Mouse (Mus musculus) embryo, embryonic 10 days (tissue): ENCODE results near the gene G6pc2.
A peak's percentile ranks its signal among the peaks of the same experiment; 100 is the strongest.

ENCODE experiments used
- DNase-seq: peaks from one replicate; pipeline ENCODE4 v3.0.0-alpha.2; 2015; ENCODE audit warnings: low spot score

G6pc2 gene

DNA sequence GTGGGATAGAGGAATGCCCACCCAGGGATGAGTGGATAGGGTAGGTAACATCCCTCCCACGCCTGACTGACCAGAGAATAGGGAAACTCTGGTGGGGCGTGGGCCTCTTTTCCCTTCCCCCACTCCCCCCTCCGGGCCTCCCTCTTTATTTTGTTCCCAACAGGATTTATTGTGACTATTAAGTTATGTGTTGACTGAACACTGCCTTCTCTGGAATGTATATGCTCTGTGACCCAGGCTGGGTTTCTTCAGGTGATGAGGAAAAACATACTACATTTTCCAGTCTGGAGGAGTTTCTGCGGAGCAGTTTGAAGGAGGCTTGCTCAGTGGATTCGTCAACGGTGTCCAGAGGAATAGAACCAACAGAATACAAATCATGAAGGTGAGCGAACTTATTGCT is at the start of gene G6pc2:
G6pc2 (plus strand) TSS at position 301 of the 400 bp plus-strand sequence.
- DNase-seq = no peak

- no peak for DNase-seq
Measured at GRCm38 (mm10) chr2:69170395-69171077, 40.3 kb upstream of the G6pc2 start.

DNA sequence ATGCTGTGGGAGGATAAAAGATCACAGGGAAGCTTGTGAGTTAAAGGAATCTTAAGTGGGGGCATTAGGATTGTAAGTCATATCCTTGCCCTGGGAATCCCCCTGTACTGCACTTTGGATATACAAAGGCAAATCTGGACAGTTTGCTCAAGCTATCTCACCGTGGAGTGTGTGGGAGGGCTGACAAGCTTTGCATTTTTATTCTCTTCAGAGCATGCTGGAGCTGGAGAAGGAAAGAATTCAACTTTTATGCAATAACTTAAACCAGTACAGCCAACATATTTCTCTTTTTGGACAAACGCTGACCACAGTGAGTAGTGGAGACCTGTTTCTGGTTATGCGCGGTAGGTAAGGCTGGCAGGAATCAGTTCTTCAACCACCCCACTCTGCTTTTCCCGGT is 35.6 kb upstream of the G6pc2 start:
- no peak for DNase-seq

DNA sequence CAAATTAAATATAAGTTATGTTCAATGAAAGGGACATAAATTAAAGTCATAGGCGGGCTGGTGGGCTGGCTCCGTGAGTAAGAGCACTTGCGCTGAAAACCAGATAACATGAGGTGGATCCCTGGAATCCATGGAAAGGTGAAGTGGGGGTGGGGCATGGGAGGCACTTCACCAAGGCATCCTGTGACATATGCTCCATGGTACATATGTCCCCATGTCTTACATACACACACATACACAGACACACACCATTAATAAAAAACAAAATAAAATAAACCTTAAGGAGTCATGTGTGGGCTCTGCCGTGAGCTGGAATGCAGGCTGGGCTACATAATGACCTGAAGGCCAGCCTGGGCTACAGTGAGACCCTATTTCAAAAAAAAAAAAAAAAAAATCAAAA is 31.2 kb upstream of the G6pc2 start:
- no peak for DNase-seq

- DNase-seq = no peak
Measured at GRCm38 (mm10) chr2:69187990-69188389, 22.9 kb upstream of the G6pc2 start.

DNA sequence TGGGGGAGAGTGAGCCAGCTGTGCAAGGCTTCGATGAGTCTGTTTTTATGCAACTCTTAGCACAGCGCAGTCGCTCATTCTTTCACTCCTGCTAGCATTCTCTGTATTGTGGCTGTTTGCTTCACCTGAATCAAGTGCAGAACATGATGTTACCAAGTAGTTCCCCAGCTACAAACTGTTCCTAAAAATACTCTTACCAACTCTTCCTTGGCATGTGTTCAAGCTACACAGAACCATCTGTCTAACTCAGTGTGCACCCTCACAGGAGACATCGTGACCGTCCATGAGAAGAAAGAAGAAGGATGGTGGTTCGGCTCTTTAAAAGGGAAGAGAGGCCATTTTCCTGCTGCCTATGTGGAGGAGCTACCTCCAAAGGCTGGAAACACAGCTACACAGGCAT is 22.1 kb upstream of the G6pc2 start:
- no peak for DNase-seq

- DNase-seq = no peak
Measured at GRCm38 (mm10) chr2:69189222-69189621, 21.7 kb upstream of the G6pc2 start.

DNA sequence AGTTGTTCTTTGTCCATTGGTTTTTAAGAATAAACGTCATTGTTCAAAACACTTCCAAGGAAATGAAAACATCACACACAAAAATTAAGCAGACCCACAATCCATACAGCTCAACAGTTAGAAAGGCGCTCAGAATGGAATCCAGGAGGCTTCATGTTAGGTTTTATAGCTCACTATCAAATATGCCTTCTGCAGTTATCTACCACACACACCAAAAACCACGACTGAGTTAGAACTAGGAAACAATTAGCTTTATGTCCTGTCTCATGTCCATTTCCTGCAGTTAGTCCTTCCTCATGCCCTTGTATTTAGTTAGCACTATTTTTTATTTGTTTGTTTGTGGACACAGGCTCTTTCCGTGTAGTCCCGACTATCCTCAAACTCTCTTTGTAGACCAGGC is 19.8 kb upstream of the G6pc2 start:
- DNase-seq = no peak

GRCm38 (mm10) chr2:69193555-69193954 is 17.3 kb upstream of the G6pc2 start:
- DNase-seq = no peak

GRCm38 (mm10) chr2:69205185-69205584 is 5.7 kb upstream of the G6pc2 start:
- DNase-seq = no peak

- peak; percentile 97 for DNase-seq
Measured at GRCm38 (mm10) chr2:69205791-69206351, 5.0 kb upstream of the G6pc2 start, which contains the start of gene Spc25. TSS of gene Spc25 (minus strand) at chr2:69206194.

DNA sequence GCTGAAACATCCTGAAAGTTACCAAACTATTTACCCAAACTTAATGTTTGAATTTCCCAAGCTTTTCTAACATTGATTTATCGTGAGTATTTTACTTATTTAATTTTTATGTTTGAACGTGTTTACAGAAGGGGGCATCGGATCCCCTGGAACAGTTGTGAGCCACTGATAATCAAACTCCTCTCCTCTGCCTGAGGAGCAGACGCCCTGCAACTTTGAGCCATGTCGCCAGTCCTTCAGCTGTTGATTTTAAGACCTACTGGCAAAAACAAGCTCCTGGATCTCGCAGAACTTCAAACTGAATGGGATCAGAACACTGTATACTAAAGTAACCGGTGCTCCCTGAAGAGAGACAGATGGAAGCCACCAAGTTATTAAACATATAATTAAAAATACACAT is 4.3 kb upstream of the G6pc2 start:
- peak; percentile 40 for DNase-seq

GRCm38 (mm10) chr2:69209684-69210083 is 1.2 kb upstream of the G6pc2 start:
- no peak for DNase-seq

DNA sequence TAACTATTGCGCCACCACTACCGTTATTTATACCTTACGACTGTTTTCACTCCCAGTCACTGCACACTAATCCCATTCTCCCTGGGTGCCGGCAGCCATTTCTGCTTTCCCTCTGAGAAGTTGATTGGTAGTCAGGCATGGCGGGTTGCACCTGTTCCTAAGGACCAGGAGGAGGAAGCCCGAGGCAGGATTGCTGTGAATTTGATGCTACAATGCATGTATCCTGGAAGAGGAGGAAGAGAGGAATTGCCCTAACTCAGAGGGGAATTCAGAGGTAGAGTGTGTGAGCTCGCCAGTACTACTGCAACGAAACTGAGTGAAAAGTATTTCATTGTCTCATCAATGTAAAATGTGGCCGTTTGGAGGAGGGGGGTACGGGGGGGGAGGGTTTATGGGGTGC is 1.8 kb downstream of the G6pc2 start:
- DNase-seq = no peak

- DNase-seq = no peak
Measured at GRCm38 (mm10) chr2:69215242-69215641, 4.4 kb downstream of the G6pc2 start.

DNA sequence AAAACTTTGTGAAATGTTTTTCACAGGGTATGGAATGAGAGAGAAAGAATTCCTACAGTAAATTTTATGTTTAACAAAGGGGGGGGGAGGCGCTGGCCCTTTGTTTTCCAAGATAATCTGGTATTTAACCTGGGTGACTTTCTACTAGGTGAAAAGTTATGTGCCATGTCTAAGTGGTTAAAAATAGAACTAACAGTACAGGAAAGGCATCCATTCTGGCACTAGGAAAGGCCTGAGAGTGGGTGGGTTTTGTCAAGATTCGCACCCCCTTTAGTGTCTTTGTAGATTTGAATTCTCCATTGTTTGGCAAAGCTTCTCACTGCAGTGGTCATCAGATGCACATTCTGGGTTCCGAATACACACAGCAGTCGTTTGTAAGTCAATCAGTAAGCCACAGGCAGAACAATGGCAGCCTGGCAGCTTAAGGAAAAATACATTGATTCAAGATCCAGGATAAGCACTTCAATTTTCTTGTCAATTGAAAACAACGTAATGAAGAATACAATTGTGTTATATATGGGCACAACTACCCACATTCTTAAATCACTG is 11.1 kb downstream of the G6pc2 start:
- DNase-seq = no peak

GRCm38 (mm10) chr2:69222815-69223214 is 11.9 kb downstream of the G6pc2 start:
- DNase-seq = no peak

DNA sequence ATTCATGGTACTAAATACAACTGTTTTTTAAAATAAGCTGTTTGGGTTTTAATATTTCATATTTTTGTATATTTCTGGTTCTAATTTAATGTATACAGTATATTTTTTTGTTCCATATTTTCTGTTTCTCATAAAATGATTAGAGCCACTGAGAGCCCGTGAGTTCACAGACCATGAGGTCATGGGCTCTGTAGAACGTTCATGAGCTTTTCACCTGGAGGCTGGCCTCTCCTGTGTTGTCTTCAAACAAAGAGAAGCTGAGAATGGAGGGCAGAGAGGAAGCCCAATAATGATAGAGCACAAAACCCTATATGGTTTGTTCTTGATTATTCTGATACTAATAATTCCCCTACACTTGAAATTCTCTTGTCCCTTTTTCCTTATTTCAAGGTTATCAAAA is 13.9 kb downstream of the G6pc2 start:
- no peak for DNase-seq

DNA sequence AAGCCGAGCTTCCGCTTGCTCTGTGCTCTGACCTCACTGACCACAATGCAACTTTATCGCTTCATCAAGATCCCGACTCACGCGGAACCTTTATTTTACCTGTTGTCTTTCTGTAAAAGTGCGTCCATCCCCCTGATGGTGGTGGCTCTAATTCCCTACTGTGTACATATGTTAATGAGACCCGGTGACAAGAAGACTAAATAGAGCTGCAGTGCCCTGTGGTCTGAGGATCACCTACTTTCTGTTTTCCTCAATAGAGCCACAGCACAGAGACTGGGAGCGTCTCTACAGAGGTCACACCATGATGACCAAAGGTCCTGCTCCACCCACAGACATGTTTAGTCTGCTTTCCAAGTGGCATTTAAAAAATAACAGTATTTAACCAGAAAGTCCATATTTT is 16.0 kb downstream of the G6pc2 start:
- DNase-seq = no peak

- no peak for DNase-seq
Measured at GRCm38 (mm10) chr2:69228635-69229034, 17.8 kb downstream of the G6pc2 start.

DNA sequence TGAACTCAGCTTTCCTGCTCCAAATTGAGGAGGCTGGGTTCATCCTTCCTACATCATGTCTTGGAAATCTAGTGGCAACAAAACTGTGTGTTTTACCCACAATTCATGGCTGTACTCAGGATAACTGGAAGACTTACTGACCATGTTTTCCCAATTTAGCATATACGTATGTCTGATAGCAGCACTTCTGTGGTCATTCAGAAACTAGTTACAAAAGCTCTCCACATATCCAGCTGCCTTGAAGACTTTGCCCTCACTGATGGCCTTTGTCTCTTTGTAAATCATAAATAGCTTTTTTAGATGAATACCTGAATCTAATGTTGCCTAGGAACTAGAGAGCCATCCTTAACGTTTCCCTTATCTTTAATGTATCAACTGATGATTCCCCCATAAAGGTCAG is 19.3 kb downstream of the G6pc2 start:
- DNase-seq = no peak

DNA sequence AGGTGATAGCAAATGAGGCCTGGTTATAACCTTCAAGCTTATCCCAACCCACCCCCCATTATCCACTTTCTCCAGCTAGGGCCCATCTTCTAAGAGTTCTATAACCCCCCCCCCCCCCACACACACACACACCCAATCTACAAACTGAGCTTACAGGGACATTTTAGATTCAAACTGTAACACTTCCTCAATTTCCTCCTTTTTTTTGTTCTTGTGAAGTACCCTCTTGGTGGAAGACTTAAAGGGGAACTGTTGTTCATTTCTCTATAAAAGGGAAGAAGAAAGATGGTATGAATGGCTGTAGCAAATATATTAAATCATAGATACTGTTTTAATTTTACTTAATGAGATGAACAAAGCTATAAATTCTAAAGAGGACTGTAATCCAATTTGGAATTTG is 21.2 kb downstream of the G6pc2 start:
- DNase-seq = no peak

GRCm38 (mm10) chr2:69234976-69235678 is 24.3 kb downstream of the G6pc2 start:
- no peak for DNase-seq
